Mouse (Mus musculus) kidney, postnatal 10 days (tissue): Measurements from ENCODE around the gene Ccdc155.
"Not testable (repeated sequence)": the region's sequence is repeated elsewhere in the genome, so short reads cannot be mapped to it uniquely, and the experiment has no call there.

Experiments used
- DNase-seq: peaks from one replicate; pipeline ENCODE4 v3.0.0; 2021; ENCODE audit warnings: mixed read lengths

Ccdc155 gene

GRCm38 (mm10) chr7:45162551-45162950 lies 42.1 kb downstream of the Ccdc155 start:
- no peak for DNase-seq

- DNase-seq: peak; percentile 93
Measured at GRCm38 (mm10) chr7:45161612-45162473, 42.8 kb downstream of the Ccdc155 start.

- no peak for DNase-seq
Measured at GRCm38 (mm10) chr7:45160866-45161265, 43.8 kb downstream of the Ccdc155 start.

DNA sequence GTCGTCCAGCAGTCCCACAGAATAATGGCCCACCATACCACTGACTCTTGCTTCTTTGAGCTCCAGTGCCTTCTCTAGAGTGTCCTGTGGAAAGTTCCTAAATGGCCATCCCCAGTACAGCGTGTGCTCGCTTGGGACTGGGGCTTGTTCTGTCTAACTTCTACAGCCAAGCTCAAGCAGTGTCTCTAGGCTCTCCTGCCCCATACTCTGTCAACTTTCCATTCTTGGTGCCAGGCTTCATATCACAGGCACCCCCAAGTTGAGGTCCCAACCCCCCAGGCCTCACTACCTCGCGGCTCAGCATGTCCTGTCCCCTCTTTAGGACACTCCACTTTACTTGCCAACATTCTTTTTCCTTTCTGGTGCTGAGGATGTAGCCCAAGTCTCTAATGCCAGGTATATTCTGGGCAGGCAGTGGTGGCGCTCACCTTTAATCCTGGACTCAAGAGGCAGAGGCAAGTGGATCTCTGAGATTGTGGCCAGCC lies 44.3 kb downstream of the Ccdc155 start:
- DNase-seq: no peak

- DNase-seq: no peak
Measured at GRCm38 (mm10) chr7:45158991-45159390, 45.7 kb downstream of the Ccdc155 start.

GRCm38 (mm10) chr7:45157459-45157858 lies 47.2 kb downstream of the Ccdc155 start:
- no peak for DNase-seq

DNA sequence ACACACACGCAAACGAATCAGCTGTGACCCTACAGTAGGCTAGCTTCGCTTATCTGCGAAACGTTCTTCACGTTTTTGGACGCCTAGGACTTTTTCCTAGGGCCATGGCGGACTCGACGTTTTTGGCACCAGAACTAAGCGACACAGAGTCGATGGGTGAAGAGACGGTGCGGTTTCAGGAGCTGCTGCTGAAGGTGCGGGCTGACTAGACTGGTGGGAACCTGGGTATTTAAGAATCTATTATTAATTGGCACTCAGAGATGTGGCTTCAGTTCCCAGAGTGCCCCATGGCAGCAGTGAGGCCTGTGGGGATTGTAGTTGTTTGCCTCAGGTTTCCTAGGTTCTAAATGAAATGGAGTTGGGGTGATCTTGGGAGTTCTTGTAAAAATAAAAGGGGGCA lies 48.5 kb downstream of the Ccdc155 start:
- no peak for DNase-seq

DNA sequence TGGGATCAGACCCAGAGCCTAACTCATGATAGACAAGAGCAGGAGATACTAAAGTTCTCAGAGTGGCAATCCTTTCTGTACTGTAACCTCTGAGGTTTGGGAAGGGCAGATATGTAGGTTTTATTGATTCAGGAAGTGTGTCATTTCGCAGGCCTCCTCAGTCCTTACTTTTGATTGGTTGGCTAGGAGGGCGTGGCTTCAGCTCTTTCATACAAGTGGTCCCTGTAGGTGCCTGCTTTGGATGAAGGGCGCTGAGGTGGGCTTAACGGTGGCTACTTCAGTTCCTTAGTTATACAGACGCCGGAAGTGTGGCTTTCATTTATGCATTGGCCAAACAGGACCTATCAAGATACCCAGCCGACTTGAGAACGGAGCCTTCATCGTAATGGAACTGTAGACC lies 49.1 kb downstream of the Ccdc155 start:
- no peak for DNase-seq

DNA sequence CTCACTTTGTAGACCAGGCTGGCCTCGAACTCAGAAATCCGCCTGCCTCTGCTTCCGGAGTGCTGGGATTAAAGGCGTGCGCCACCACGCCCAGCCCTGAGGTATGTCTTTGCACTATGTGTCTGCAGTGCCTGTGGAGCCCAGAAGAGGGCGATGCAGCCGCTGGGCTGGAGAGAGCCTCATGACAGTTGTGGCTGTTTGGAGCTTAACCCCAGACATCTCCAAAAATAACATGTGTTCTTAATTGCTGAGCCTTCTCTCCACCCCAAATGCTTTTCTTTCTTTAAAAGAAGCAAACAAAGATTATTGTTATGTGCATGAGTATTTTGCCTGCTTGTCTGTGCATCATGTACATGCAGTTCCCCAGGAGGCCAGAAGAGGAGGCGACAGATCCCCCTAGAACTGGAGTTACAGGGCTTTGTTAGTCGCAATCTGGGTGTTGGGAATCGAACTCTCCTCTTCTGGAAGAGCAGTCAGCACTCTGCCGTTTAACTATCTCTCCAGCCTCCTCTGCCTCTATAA lies 49.6 kb downstream of the Ccdc155 start:
- DNase-seq: peak; percentile 79

DNA sequence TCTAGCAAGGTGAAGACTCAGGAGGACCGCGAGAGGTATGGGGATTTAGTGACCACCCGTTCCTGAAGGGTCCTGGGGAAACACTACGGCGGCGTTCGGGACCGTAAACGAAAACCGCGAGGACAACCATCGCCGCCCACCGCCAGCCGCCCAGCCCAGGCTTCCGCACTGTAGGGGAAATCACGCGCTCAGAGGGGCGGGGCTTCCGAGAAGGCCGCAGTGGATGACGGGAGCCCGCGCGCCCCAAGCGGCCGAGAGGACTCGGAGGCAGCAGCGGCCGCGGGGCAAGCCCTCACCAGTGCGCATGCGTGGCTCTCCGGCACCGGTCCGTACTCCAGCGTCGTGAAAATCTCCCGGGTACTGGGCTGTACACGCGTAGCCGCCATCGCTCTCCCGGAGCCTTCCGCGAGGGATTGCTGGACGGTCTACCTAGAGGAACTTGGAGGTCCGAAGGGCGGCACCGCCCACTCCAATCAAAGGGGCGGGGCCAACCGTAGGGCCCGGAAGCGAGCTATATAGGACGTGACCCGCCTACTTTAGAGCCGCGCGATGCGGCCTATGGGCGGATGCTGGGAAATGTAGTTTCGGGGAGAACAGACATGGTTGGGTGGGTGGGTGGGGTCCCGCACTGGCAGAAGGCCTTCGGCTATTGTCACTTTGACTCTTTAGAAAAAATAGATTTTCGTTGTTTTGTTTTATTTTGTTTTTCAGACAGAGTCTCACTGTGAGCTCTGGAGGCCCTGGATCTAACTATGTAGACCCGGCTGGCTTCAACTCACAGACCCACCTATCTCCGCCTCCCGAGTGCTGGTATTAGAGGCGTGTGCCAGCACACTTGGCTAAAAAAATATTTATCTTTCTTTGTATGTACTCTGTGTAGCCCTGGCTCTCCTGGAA lies 50.3 kb downstream of the Ccdc155 start, which contains the start of the genes Pih1d1 and Aldh16a1:
Gene Pih1d1 (plus strand): TSS at position 208 of the 897 bp plus-strand sequence.
Gene Aldh16a1 (minus strand): TSS at position 489 of the 897 bp plus-strand sequence.
- DNase-seq: peak; percentile 99

DNA sequence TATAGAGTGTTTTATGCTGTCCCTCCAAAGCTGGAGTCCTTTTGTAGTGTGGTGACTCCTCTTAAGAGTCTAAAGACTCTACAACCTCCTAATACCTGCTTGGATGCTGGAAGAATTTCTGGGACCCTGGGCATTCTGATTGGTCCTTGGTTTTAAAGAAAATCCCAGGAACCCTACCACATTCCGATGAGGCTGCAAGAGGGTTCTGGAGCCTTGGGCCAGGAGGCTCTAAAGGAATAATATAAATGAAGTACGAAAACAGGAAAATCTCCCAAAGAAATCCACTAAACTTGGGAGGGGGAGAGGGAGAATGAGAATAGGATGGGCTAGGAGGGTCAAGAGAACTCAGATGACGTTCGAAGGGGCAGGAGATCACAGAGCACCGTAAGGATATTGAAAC lies 51.1 kb downstream of the Ccdc155 start:
- no peak for DNase-seq

- not testable (repeated sequence) for DNase-seq
Measured at GRCm38 (mm10) chr7:45153052-45153451, 51.6 kb downstream of the Ccdc155 start.

DNA sequence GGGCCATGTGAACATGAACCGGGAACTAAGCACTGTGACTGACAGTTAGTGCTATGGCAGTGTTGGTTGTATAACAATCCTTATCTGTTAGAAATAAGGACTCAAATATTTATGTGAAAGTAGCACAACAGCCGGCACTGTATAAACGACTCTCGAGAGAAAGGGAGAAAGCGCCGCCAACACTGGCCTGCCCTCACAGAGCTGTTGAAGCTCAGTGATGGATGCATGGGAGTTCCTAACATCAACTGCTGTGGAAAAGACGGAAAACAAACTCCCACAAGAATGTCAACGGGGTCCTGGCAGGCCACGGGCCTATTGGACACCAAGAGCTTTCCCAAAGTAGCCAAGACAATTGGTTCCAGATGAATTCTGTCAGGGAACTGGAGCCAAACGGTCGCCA lies 53.4 kb downstream of the Ccdc155 start:
- peak; percentile 77 for DNase-seq

- DNase-seq: no peak
Measured at GRCm38 (mm10) chr7:45150321-45150720, 54.4 kb downstream of the Ccdc155 start.

- DNase-seq: peak; percentile 79
Measured at GRCm38 (mm10) chr7:45149545-45149944, 55.1 kb downstream of the Ccdc155 start.

- no peak for DNase-seq
Measured at GRCm38 (mm10) chr7:45148534-45149098, 56.1 kb downstream of the Ccdc155 start.

GRCm38 (mm10) chr7:45147899-45148298 lies 56.8 kb downstream of the Ccdc155 start:
- peak; percentile 36 for DNase-seq

- peak; percentile 31 for DNase-seq
Measured at GRCm38 (mm10) chr7:45147267-45147666, 57.4 kb downstream of the Ccdc155 start.

- DNase-seq: no peak
Measured at GRCm38 (mm10) chr7:45145460-45145859, 59.2 kb downstream of the Ccdc155 start.

DNA sequence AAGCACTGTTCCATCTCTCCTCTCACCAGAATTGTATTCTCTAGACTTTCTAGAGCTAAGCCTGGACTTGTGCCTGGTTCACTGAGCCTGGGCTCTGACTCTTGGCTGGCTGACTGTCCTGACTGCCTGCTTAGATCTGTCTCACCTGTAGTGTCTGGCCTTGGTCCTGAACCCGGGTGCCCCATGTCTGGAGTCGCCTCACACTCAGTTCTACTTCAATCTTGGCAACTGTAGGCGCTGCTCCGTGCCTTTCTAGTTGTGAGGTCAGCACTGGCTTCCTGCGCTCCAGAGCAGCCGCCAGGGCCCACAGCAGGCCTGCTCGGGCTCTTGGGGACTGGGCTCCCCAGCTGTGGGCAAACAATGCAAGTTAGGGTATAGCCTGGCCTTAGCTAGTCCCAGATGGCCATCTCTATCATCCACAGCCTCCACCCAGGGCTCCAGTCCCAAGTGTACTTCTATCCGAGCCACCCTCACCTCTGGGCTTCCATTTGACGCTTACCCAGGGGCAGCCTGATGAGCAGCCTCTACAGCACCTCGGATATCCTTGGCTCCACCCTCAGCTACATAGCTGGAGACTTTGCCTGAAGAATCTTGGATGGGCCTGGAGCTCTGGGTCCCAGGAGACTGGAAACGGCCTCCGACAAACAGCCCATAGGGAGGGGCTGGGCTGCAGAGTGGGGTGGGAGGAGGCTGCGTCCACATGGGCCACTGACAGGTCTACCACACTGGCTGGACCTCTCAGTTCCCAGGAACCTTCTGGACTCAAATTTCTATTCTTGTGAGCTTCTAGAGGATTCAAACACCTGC lies 60.1 kb downstream of the Ccdc155 start:
- peak; percentile 46 for DNase-seq

- DNase-seq: no peak
Measured at GRCm38 (mm10) chr7:45141914-45142313, 62.8 kb downstream of the Ccdc155 start.

DNA sequence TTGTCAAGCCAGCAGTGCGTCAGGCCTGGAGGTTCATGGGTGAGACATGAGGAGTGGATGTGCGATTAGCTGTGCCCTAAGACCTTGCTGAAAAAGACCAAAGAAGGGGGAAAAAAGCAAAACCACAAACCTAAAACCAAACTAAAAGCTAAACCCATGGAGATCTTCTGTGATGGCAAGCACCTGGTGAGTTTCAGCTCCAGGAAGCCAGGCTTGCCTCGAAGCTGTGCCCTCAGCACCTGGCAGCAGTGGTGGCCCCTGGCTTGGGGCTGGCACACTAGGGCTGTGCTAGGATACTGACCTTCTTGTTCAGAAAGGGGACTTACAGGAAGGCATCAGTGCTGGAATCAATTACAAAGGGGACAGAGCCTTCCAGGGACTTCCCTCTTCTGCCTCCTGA lies 63.4 kb downstream of the Ccdc155 start:
- no peak for DNase-seq
